ENCODE assay signal across 8 mouse cellular contexts in genomic region chr2:34407596-34407995, GRCm38 (mm10). TPM values are rescaled to one million over a fixed set of nuclear protein-coding genes. Genes with fewer than 3 reads are reported as not detected.
DNase-seq lines count a peak whose midpoint lies in the region; ATAC-seq and TF ChIP-seq lines count a peak whose summit lies in the region.

No protein-coding gene starts in this region.

- H3K27ac ChIP-seq in heart, embryonic 15.5 days = no peak overlapping the region
- no peak overlapping the region for H3K27ac ChIP-seq in hindbrain, postnatal 0 days
- no peak overlapping the region for H3K27ac ChIP-seq in midbrain, embryonic 16.5 days (ENCODE audit: low read length)

- H3K9ac ChIP-seq in heart, embryonic 15.5 days = peak overlapping the region; percentile 87
- peak overlapping the region; percentile 86 for H3K9ac ChIP-seq in hindbrain, postnatal 0 days (replicated peaks; ENCODE audit: low read length)
- peak overlapping the region; percentile 95; the same call in 1 of the 2 replicates for H3K9ac ChIP-seq in midbrain, embryonic 16.5 days (ENCODE audit: low read depth, low read length)

- H3K27me3 ChIP-seq in heart, embryonic 15.5 days = no peaks in the 10 kb centered on the region
- no peaks in the 10 kb centered on the region for H3K27me3 ChIP-seq in hindbrain, postnatal 0 days (ENCODE audit: insufficient read depth, low read length)
- H3K27me3 ChIP-seq in midbrain, embryonic 16.5 days (ENCODE audit: control insufficient read depth, insufficient read depth, low read depth, low read length) = no peaks in the 10 kb centered on the region

- WGBS in heart, embryonic 15.5 days = 50% methylated on average over 7 of the region's 7 CpGs
- 32% methylated on average over 7 of the region's 7 CpGs for WGBS in hindbrain, postnatal 0 days
- 37% methylated on average over 7 of the region's 7 CpGs for WGBS in midbrain, embryonic 16.5 days

- H3K4me1 ChIP-seq in heart, embryonic 15.5 days (replicated peaks) = peaks cover 24% of the 10 kb centered on the region
- H3K4me1 ChIP-seq in hindbrain, postnatal 0 days (ENCODE audit: insufficient read depth, low read length) = peaks cover 10% of the 10 kb centered on the region
- H3K4me1 ChIP-seq in midbrain, embryonic 16.5 days (ENCODE audit: control insufficient read depth, insufficient read depth, low read length) = peaks cover 15% of the 10 kb centered on the region

- H3K4me2 ChIP-seq in heart, embryonic 15.5 days = peak overlapping the region; percentile 67
- H3K4me2 ChIP-seq in hindbrain, postnatal 0 days (ENCODE audit: low read depth, low read length) = peak overlapping the region; percentile 73
- H3K4me2 ChIP-seq in midbrain, embryonic 16.5 days (ENCODE audit: low read length) = peak overlapping the region; percentile 86

- H3K4me3 ChIP-seq in heart, embryonic 15.5 days = peak overlapping the region; percentile 88
- H3K4me3 ChIP-seq in hindbrain, postnatal 0 days (ENCODE audit: low read length) = peak overlapping the region; percentile 91
- peak overlapping the region; percentile 89 for H3K4me3 ChIP-seq in midbrain, embryonic 16.5 days (ENCODE audit: low read depth, low read length)

- no peak for TF ChIP-seq CTCF in hindbrain, postnatal 0 days (IDR thresholded peaks at IDR 0.05; ENCODE audit: low read depth)

- DNase-seq in heart, postnatal 4 days = no peak
- DNase-seq in ZHBTc4 (ENCODE audit: low read depth, low spot score) = peak; percentile 9
- no peak for DNase-seq in hindbrain, postnatal 0 days (ENCODE audit: low spot score)
- DNase-seq in thymus, postnatal 0 days (ENCODE audit: low spot score) = no peak
- DNase-seq in right cerebral cortex, postnatal 14 days = no peak
- no peak for DNase-seq in lung, postnatal 10 days

- ATAC-seq in heart, embryonic 15.5 days (replicated peaks; ENCODE audit: insufficient number of reproducible peaks, insufficient read depth, low FRiP score, low read depth) = no peak
- no peak for ATAC-seq in hindbrain, postnatal 0 days
- no peak for ATAC-seq in midbrain, embryonic 16.5 days

- H3K36me3 ChIP-seq in heart, embryonic 15.5 days = no peaks in the 10 kb centered on the region
- H3K36me3 ChIP-seq in hindbrain, postnatal 0 days (ENCODE audit: insufficient read depth, low read length) = no peaks in the 10 kb centered on the region
- no peaks in the 10 kb centered on the region for H3K36me3 ChIP-seq in midbrain, embryonic 16.5 days (ENCODE audit: control insufficient read depth, insufficient read depth, low read length)

- no peaks in the 10 kb centered on the region for H3K9me3 ChIP-seq in heart, embryonic 15.5 days (replicated peaks)
- no peaks in the 10 kb centered on the region for H3K9me3 ChIP-seq in hindbrain, postnatal 0 days (ENCODE audit: low read length)
- H3K9me3 ChIP-seq in midbrain, embryonic 16.5 days (replicated peaks; ENCODE audit: control insufficient read depth, low read length, poor library complexity, severe bottlenecking) = no peaks in the 10 kb centered on the region

RNA-seq across cellular contexts. Expression of gene Mapkap1, which starts 1.0 kb away (rescaled TPM):
- polyA plus RNA-seq in heart, embryonic 15.5 days (2015; fragmentation: Nextera tagmentation; extraction: Ambion mirVana) = 65.2 and 67.0 TPM in 2 replicates
- 10 to 100 TPM; 72.6 to 77.1 TPM for total RNA-seq in heart, postnatal 4 days (2021)
- 153 and 178 TPM in 2 replicates for total RNA-seq in hindbrain, postnatal 0 days (2014; rRNA removed)
- polyA plus RNA-seq in hindbrain, postnatal 0 days (2015; fragmentation: Nextera tagmentation; extraction: Ambion mirVana) = 90.4 and 94.4 TPM in 2 replicates
- 88.3 and 89.1 TPM in 2 replicates for polyA plus RNA-seq in midbrain, embryonic 16.5 days (2015; fragmentation: Nextera tagmentation; extraction: Ambion mirVana)
- polyA plus RNA-seq in thymus, postnatal 0 days (2015; fragmentation: Nextera tagmentation; extraction: Ambion mirVana) = 93.8 and 103 TPM in 2 replicates

RNA-seq across cellular contexts. Expression of gene Pbx3, which starts 34.7 kb away (rescaled TPM):
- 16.8 and 18.6 TPM in 2 replicates for polyA plus RNA-seq in heart, embryonic 15.5 days (2015; fragmentation: Nextera tagmentation; extraction: Ambion mirVana)
- total RNA-seq in heart, postnatal 4 days (2021) = 10 to 100 TPM; 25.6 to 30.2 TPM
- total RNA-seq in hindbrain, postnatal 0 days (2014; rRNA removed) = 92.5 and 96.8 TPM in 2 replicates
- 65.9 and 77.0 TPM in 2 replicates for polyA plus RNA-seq in hindbrain, postnatal 0 days (2015; fragmentation: Nextera tagmentation; extraction: Ambion mirVana)
- 78.4 and 82.7 TPM in 2 replicates for polyA plus RNA-seq in midbrain, embryonic 16.5 days (2015; fragmentation: Nextera tagmentation; extraction: Ambion mirVana)
- polyA plus RNA-seq in thymus, postnatal 0 days (2015; fragmentation: Nextera tagmentation; extraction: Ambion mirVana) = 3.2 and 3.6 TPM in 2 replicates
